Mouse (Mus musculus): ENCODE data around the gene Fry.

The Fry gene

GRCm38 (mm10) chr5:150265005-150265404, 146.6 kb downstream of the Fry start:
- no peak for DNase-seq (ENCODE audit: extremely low read depth, insufficient read length, low spot score)

DNA sequence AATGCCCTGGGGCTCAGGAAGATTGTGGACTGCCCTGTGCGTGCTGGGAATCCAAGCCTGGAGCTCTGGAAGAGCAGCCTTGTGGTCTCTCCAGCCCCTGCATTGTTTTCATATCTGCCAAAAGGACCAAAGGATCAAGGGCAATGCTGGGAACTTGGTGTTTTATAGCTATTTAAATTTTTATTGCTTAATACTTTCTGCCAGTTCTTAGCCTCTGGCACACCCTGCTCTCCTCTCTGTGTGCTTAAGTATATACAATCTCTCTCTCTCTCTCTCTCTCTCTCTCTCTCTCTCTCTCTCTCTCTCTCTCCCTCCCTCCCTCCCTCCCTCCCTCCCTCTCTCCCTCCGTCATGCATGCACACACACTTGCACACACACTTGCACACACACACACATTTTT, 147.5 kb downstream of the Fry start:
- DNase-seq (ENCODE audit: extremely low read depth, insufficient read length, low spot score), result no peak

GRCm38 (mm10) chr5:150268261-150268660, 149.8 kb downstream of the Fry start:
- no peak for DNase-seq (ENCODE audit: extremely low read depth, insufficient read length, low spot score)

DNA sequence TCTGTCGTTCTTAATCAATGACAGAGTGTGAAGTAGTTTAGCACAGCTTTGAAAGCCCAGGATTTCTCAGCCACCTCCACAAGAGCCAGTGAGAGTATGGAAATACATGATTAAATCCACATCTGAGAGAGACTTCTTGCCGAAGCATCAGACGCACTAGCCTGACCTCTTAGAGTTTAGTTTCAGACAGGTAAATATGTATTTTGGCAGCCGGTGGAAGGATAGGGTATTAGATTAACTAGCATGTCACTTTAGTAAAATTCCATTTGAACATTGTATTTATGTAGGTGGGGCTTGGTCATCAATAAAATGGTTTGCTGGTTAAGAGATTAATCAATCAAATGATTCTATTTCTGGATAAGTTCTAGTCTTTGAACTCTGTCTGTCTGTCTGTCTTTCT, 152.0 kb downstream of the Fry start:
- DNase-seq (ENCODE audit: extremely low read depth, insufficient read length, low spot score), result no peak

DNA sequence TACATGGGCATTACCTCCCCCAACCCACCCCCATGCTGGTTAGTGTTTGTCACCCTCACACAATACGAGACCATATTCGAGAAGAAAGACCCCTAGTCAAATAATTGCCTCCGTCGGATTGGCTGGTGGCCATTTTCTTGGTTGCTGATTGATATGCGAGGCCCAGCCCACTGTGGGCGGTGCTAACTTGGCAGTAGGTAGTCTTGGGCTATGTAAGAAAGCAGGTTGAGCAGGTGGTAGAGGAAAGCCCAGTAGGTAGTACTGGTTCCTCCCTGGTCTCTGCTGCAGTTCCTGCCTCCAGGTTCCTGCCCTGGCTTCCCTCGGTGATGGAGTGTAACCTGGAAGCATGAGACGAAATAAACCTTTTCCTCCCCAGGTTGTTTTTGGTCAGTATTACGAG, 153.7 kb downstream of the Fry start:
- DNase-seq (ENCODE audit: extremely low read depth, insufficient read length, low spot score), result no peak

GRCm38 (mm10) chr5:150275314-150275713, 156.9 kb downstream of the Fry start:
- no peak for DNase-seq (ENCODE audit: extremely low read depth, insufficient read length, low spot score)

GRCm38 (mm10) chr5:150276611-150277010, 158.2 kb downstream of the Fry start:
- no peak for DNase-seq (ENCODE audit: extremely low read depth, insufficient read length, low spot score)

DNA sequence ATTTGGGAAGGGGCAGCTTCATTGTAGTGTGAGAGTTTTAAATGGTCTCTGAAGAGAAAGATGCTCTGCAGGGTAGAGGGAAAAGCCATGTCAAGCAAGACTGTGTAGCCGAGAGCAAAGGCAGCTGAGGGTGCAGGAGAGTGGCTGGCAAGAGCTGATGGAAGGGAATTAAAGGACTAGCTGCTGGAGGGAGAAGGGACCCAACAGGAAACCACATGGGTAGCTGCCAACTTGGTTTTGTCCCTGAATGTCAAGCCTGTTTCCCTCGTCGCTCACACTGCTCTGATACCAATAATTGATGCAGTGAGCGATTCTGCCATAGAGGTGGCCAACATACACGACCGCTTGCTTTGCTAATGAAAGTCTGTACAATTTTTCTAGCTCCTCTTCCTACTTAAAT, 160.9 kb downstream of the Fry start:
- no peak for DNase-seq (ENCODE audit: extremely low read depth, insufficient read length, low spot score)

GRCm38 (mm10) chr5:150281084-150281483, 162.6 kb downstream of the Fry start:
- DNase-seq (ENCODE audit: extremely low read depth, insufficient read length, low spot score), result no peak

GRCm38 (mm10) chr5:150282091-150282490, 163.6 kb downstream of the Fry start:
- no peak for DNase-seq (ENCODE audit: extremely low read depth, insufficient read length, low spot score)

- no peak for DNase-seq (ENCODE audit: extremely low read depth, insufficient read length, low spot score)
Observed at GRCm38 (mm10) chr5:150287949-150288348, 169.5 kb downstream of the Fry start.

GRCm38 (mm10) chr5:150289611-150290010, 171.2 kb downstream of the Fry start:
- DNase-seq (ENCODE audit: extremely low read depth, insufficient read length, low spot score), result no peak

DNA sequence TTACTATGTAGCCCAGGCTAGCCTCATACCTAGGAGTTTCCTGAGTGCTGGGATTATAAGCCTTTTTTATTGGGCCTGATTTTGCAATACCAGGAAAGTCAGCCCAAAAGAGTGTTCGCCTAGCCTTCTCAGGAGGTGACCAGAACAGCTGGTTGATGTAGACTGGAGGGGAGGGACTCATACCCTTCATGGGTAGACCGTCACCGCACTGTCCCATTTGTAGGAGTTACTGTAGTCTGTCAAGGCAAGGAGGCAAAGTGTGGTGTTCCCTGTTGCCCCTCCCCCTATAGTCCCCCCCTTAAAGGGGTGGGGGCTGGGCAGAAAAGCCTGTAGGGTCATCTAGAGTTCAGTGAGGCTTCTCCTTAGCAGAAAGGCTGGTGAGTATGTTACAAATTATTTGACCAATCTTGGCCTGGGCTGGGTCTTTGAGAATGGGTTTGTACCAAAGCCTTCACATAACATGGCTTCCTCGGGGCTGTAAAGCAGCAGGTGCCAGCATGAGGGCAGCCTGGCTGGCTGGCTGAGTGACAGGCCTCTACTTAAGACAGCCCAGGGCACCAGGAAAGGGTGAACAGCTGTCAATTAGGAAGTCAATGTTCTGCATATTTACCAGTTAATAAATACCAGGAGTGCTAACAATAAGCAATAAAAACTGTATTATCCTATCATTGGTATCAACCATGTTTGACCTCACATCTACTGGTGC, 172.2 kb downstream of the Fry start:
- DNase-seq (ENCODE audit: extremely low read depth, insufficient read length, low spot score), result no peak

DNA sequence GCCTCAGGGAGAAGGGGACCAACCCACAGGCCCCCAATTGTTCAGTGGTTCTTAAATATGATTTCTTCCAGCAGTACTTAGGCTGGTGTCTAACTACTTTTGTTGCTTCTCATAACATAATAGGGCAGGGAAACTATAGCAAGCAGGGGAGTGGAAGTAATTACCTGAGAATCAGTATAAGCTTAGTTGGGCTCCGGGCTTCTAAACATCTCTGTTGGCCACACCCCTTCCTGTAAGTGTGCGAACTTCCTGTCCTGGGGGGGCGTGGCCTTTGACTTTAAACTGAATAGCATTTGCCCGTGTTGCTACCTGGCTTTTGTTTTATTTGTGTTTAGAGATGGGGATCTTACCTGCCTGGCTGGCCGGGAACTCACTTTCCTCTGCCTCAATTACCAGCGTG, 172.8 kb downstream of the Fry start:
- no peak for DNase-seq (ENCODE audit: extremely low read depth, insufficient read length, low spot score)

DNA sequence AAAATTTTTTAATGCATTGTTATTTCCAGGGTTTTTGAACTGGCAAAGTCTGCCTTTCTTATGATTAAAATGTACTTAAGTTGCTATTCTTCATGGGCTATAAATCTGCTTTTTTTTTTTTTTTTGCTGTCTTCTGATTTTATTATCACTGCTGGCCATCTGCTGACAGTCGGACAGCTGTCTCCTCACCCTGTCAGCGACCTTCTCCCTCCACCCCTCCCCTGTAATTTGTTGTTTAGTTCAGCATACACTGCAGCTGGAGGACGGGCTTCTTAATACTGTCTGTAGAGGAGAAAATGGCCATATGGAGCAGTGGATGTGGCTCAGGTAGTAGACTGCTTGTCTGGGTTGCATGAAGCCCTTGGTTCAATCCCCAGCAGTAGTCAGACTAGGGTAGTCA, 173.7 kb downstream of the Fry start:
- DNase-seq (ENCODE audit: extremely low read depth, insufficient read length, low spot score), result no peak

GRCm38 (mm10) chr5:150294306-150294705, 175.9 kb downstream of the Fry start:
- no peak for DNase-seq (ENCODE audit: extremely low read depth, insufficient read length, low spot score)

GRCm38 (mm10) chr5:150295096-150295495, 176.7 kb downstream of the Fry start:
- no peak for DNase-seq (ENCODE audit: extremely low read depth, insufficient read length, low spot score)

DNA sequence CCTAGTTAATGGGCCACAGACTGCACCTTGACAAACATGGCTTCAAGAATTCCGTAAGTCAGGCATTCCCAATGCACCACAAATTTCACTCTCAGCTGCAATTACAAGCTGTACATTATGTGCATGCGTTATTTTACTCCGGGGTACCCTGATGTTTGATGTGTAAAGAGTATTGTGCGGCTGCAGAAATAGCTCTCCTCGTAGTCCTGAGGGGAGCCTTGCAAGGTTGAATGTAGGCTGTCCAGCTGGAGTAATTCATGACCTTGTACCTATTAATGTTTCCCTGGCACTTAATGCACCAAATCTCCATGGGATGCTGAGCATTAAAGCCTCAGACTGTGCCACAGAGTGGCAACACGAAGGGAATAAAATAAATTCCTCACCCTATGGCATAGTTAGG, 180.5 kb downstream of the Fry start:
- no peak for DNase-seq (ENCODE audit: extremely low read depth, insufficient read length, low spot score)

- DNase-seq (ENCODE audit: extremely low read depth, insufficient read length, low spot score), result no peak
Observed at GRCm38 (mm10) chr5:150302123-150302522, 183.7 kb downstream of the Fry start.

GRCm38 (mm10) chr5:150302996-150303395, 184.6 kb downstream of the Fry start:
- no peak for DNase-seq (ENCODE audit: extremely low read depth, insufficient read length, low spot score)

DNA sequence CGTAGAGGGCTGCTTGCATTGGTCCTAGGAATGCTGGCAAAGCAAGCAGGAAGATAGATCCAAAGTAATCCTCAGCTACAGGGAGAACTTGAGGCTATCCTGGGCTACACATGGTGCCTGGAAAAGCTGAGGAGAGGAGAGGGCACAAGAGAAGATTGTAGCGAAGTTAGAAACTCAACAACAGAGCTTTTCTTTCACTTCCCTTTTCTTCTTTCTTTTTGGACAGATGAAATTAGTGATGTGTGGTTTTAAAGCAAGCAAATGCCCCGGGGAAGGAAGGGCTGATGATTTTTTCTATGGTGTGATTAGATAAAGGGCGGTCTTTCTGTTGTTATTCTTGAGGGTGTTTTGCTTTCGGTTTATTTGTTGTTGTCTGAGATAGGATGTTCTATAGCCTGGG, 188.1 kb downstream of the Fry start:
- no peak for DNase-seq (ENCODE audit: extremely low read depth, insufficient read length, low spot score)

DNA sequence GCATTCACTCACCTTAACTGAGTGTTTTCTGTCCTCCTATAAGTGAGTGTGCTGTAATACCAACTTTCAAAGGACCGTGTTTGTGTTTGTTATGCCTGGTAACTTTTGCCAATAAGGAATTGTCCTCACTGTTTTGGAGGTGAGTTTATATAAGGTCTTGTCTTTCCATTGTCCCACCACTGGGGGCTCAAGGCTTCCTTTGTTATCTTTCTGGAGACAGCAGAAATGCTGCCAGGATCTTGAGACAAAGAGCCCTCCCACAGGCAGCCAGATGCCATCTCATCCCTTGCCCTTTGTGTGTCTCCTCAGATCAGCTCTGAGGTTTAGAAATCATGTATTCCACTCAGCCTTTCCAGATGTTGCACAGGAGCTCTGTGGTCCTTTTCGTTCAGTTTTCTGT, 194.8 kb downstream of the Fry start:
- no peak for DNase-seq (ENCODE audit: extremely low read depth, insufficient read length, low spot score)

- DNase-seq (ENCODE audit: extremely low read depth, insufficient read length, low spot score), result no peak
Observed at GRCm38 (mm10) chr5:150314582-150314981, 196.1 kb downstream of the Fry start.
